Mouse (Mus musculus) heart, adult 2 months (tissue): ENCODE results near the gene Pcsk6. TPM values are rescaled to one million over a fixed set of nuclear protein-coding genes. Genes with fewer than 3 reads are reported as not detected.

ENCODE experiments used
- DNase-seq, 2 experiments: peaks; one replicate each; pipeline ENCODE4 v3.0.0; 2021
- H3K27ac ChIP-seq: fragments of 200-600 bp; 2 replicates; pipeline ENCODE4 v1.8.1; 2022
- H3K27me3 ChIP-seq: fragments of 200-500 bp; 2 replicates; pipeline ENCODE4 v1.6.1; 2012; ENCODE audit warnings: mild to moderate bottlenecking, low read length, inconsistent platforms, mixed read lengths; ENCODE audit not compliant: control insufficient read depth, insufficient read depth
- H3K36me3 ChIP-seq: fragments of 200-500 bp; 2 replicates; pipeline ENCODE4 v1.6.1; 2012; ENCODE audit warnings: low read length, inconsistent platforms; ENCODE audit not compliant: control insufficient read depth, insufficient read depth
- H3K4me1 ChIP-seq: fragments of 200-500 bp; 2 replicates; pipeline ENCODE4 v1.6.1; 2011; ENCODE audit warnings: low read length; ENCODE audit not compliant: control insufficient read depth, insufficient read depth
- H3K4me3 ChIP-seq: fragments of 200-600 bp; 2 replicates; pipeline ENCODE4 v1.8.1; 2022
- H3K79me2 ChIP-seq: fragments of 200-500 bp; replicated peaks from 2 replicates; pipeline ENCODE4 v1.6.1; 2012; ENCODE audit warnings: mild to moderate bottlenecking, inconsistent platforms, low read length, moderate library complexity, mixed read lengths; ENCODE audit not compliant: control insufficient read depth, insufficient read depth
- H3K9ac ChIP-seq: fragments of 200-500 bp; 2 replicates; pipeline ENCODE4 v1.6.1; 2012; ENCODE audit warnings: low read depth, mild to moderate bottlenecking, control low read depth, inconsistent platforms, low read length, mixed read lengths
- CTCF ChIP-seq: fragments of 200-600 bp; IDR thresholded peaks from 2 replicates; pipeline ENCODE4 v1.8.1; 2022; ENCODE audit warnings: antibody characterized with exemption, mild to moderate bottlenecking, moderate library complexity
- EP300 ChIP-seq: fragments of 200-500 bp; IDR thresholded peaks from 2 replicates; pipeline ENCODE4 v1.6.1; 2011; ENCODE audit warnings: low read depth, low read length, control low read depth; ENCODE audit not compliant: insufficient read depth
- POLR2A ChIP-seq: fragments of 200-500 bp; IDR thresholded peaks from 2 replicates; pipeline ENCODE4 v1.6.1; 2011; ENCODE audit warnings: mild to moderate bottlenecking, low read depth, low read length, control low read depth; ENCODE audit not compliant: insufficient read depth
- WGBS: fragments of 180-500 bp; shearing (Covaris S2); methylation state at CpG from one replicate; pipeline ENCODE4 v1.1.7; 2018; 5-methylcytosine and 5-hydroxymethylcytosine counted together
- intact Hi-C: fragments of 180-260 bp; cut with DNase I; formaldehyde crosslinking; loops from one replicate; pipeline ENCODE4 v1.15.1; 2025
- polyA plus RNA-seq: library from polyadenylated mRNA; depleted of rRNA; stranded (reverse); fragments of >200 nt; gene quantifications from 2 replicates; pipeline ENCODE4 v1.2.3, GENCODE M21; 2012
- total RNA-seq, 2 experiments: library from RNA; stranded (reverse); gene quantifications; 2 replicates each; pipeline ENCODE4 v1.2.3; 2021

Pcsk6 gene
- total and polyA plus RNA-seq, 3 experiments = 27.9 to 44.0 (median 36.0) TPM

- Histone ChIP-seq H3K4me1 (no peaks in the 10 kb centered on the region), H3K4me3 (no peak within 1 kb of the TSS), H3K9ac (no peak within 1 kb of the TSS), H3K27me3 (no peaks in the 10 kb centered on the region), H3K36me3 (no peaks in the 10 kb centered on the region), H3K27ac (no peak within 1 kb of the TSS), H3K79me2 (no peaks in the 10 kb centered on the region)
- no peak for TF ChIP-seq CTCF
- no peak for TF ChIP-seq EP300
- TF ChIP-seq POLR2A = no peak
- DNase-seq = no peak
- WGBS = 70% methylated on average over 10 of the region's 10 CpGs
- intact Hi-C loops = no loop called here
These were observed 182.3 kb downstream of the Pcsk6 start, which contains the start of gene Gm45213 for GRCm38 (mm10) chr7:66043552-66044459. Gm45213 (plus strand) TSS chr7:66043602.

GRCm38 (mm10) chr7:66044617-66045016 lies 183.1 kb downstream of the Pcsk6 start:
- intact Hi-C loops = no loop called here
- DNase-seq = no peak
- no peaks in the 10 kb centered on the region for H3K79me2 ChIP-seq
- no peaks in the 10 kb centered on the region for H3K27me3 ChIP-seq
- H3K4me1 ChIP-seq = no peaks in the 10 kb centered on the region
- no peak for TF ChIP-seq CTCF
- no peak for TF ChIP-seq EP300
- TF ChIP-seq POLR2A = no peak
- H3K36me3 ChIP-seq = no peaks in the 10 kb centered on the region
- H3K4me3 ChIP-seq = no peak overlapping the region
- no peak overlapping the region for H3K9ac ChIP-seq
- no peak overlapping the region for H3K27ac ChIP-seq
- WGBS = 60% methylated on average over 9 of the region's 9 CpGs

- H3K4me3 ChIP-seq = no peak overlapping the region
- H3K4me1 ChIP-seq = no peaks in the 10 kb centered on the region
- intact Hi-C loops = no loop called here
- no peak for TF ChIP-seq CTCF
- no peak for TF ChIP-seq EP300
- TF ChIP-seq POLR2A = no peak
- no peak overlapping the region for H3K27ac ChIP-seq
- 69% methylated on average over 17 of the region's 17 CpGs for WGBS
- H3K27me3 ChIP-seq = no peaks in the 10 kb centered on the region
- DNase-seq = no peak
- H3K79me2 ChIP-seq = no peaks in the 10 kb centered on the region
- no peak overlapping the region for H3K9ac ChIP-seq
- H3K36me3 ChIP-seq = no peaks in the 10 kb centered on the region
These were observed 185.7 kb downstream of the Pcsk6 start for GRCm38 (mm10) chr7:66046921-66047918.

- Histone ChIP-seq H3K9ac (no peak overlapping the region), H3K36me3 (no peaks in the 10 kb centered on the region), H3K27ac (no peak overlapping the region)
These were observed 186.4 kb downstream of the Pcsk6 start for GRCm38 (mm10) chr7:66047975-66048374.

GRCm38 (mm10) chr7:66048446-66049230 lies 187.1 kb downstream of the Pcsk6 start:
- intact Hi-C loops = no loop called here
- TF ChIP-seq EP300 (no peak), CTCF (no peak), POLR2A (no peak)
- H3K36me3 ChIP-seq = no peaks in the 10 kb centered on the region
- DNase-seq = no peak
- no peak overlapping the region for H3K9ac ChIP-seq
- H3K4me1 ChIP-seq = no peaks in the 10 kb centered on the region
- 87% methylated on average over 12 of the region's 12 CpGs for WGBS
- no peak overlapping the region for H3K4me3 ChIP-seq
- H3K79me2 ChIP-seq = no peaks in the 10 kb centered on the region
- H3K27me3 ChIP-seq = no peaks in the 10 kb centered on the region
- H3K27ac ChIP-seq = no peak overlapping the region

More at GRCm38 (mm10) chr7:66047975-66048374, 186.4 kb downstream of the Pcsk6 start:
- Histone ChIP-seq H3K4me3 (no peak overlapping the region), H3K4me1 (no peaks in the 10 kb centered on the region), H3K79me2 (no peaks in the 10 kb centered on the region), H3K27me3 (no peaks in the 10 kb centered on the region)
- 72% methylated on average over 4 of the region's 4 CpGs for WGBS
- TF ChIP-seq POLR2A (no peak), CTCF (no peak), EP300 (no peak)
- intact Hi-C loops = no loop called here
- DNase-seq = no peak
